Mouse (Mus musculus): ENCODE measurements at regions not wholly inside any gene's neighbourhood (a gene's known extent, or its start where the extent isn't known, plus 50 kb on each side); places are given as distances from the start of the nearest gene placed in this dataset.

- TF ChIP-seq CTCF (IDR thresholded peaks at IDR 0.05; ENCODE audit: low read depth) (no peak), EP300 (IDR thresholded peaks at IDR 0.05; ENCODE audit: low read depth) (no peak)
Observed at GRCm38 (mm10) chr1:78945588-78945987, 129.0 kb downstream of the Kcne4 start.
